Mouse (Mus musculus): Measurements from ENCODE around the gene Ovca2.
A peak's percentile ranks its signal among the peaks of the same experiment; 100 is the strongest.

Ovca2 gene

DNA sequence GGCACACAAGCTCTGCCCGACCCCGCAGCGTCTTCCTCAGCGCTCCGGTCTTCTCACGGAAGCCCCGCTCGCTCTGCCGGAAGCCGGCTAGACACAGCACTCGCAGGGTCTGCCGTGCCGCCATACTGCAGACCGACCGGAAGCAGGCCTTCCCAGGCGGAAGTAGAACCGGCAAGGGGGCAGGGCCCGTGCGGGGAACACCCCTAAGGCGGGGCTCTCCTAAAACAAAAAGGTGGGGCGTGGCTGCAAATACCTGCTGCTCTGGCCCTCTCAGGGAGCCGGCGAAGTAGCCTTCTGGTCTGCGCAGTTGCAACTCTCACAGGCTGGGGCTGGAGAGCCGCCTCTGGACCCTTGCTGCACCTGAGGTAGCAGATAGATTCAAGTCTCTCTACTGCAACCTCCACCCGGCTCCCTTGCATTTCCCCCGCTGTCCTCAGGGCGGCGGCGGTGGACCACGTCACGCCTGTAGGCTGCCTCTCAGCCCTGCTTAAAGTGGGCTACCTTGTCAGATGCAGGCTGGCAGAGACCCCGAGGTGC is at the start of gene Ovca2:
Gene Ovca2, minus strand, starts transcription at position 164 of the 537 bp plus-strand sequence.
- DNase-seq (ENCODE audit: low read depth) = peak; percentile 92

DNA sequence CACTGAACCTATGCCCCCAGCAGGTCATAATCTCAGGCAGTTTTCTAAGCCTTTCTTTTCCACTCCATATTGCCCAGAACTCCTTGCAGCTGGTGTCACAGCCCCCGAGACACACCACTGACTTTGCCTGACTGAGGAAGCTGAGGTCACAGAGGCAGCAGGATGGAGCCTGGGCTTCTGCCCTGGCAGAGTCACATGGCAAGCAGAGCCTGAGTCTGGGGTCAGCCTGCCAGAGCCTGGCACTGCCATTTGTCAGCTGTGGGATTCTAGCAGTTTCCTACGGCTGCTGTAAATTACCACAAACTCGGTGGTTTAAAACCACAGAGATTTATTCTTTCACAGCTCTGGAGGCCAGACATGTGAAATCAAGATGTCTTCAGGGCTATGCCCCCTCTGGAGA is 49.0 kb upstream of the Ovca2 start:
- DNase-seq (ENCODE audit: low read depth) = no peak

DNA sequence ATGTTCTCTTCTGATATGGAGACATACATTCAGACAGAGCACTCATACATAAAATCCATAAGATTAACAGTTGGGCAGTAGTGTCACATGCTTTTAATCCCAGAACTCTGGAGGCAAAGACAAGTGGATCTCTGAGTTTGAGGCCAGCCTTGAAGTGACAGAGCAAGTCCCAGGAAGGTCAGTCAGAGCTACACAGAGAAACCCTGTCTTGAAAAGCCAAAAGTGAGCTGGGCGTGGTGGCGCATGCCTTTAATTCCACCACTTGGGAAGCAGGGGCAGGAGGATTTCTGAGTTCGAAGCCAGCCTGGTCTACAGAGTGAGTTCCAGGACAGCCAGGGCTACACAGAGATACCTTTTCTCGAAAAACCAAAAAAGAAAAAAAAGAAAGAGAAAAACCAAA is 46.2 kb upstream of the Ovca2 start:
- DNase-seq (ENCODE audit: low read depth) = no peak

DNA sequence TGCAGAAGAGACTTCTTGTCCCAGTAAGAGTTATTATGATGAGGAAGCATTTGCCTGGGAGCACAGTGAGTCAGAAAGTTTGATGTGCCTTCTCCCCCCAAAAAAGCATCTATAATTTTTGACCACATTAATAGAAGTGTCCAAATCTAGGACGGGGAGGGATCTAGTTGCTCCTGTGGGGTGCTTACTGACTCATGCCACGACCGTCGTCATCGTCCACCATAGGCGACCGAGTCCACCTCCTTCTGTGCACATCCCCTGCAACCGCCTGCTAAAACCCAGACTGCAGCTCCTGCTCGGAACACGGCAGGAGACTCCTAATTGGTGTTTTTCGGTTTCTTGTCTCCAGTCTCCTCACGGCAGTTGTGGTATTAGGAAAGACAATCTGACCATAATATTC is 45.4 kb upstream of the Ovca2 start:
- DNase-seq (ENCODE audit: low read depth) = no peak

DNA sequence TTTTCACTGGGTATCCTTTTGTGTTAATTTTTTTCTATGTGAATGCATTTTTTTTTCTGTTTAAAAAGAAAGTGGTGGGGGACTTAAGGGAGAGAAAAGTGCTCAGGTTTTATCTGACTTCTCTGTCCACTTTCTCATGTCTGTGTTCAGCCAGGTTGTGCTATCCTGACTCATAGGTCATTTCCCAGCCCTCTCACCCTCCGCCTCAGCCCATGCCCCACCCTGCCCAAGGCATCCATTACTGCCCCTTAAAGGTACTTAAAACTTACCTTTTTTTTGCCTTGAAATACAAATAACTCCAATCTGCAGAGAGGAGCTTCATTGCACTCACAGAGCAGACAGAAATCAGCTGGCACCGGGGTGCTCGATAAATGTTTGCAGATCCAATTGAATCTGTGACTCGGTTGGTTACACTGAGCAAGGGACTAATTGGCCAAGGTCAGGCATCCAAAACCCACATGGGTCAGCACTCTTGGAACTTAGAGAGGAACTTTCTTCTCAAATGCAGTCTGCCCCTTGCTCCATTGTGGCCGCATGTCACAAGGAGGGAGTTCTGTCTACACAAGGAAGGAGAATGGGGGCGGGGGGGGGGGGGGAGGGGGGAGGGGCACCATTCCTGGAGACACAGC is 42.0 kb upstream of the Ovca2 start:
- DNase-seq (ENCODE audit: low read depth) = no peak

DNA sequence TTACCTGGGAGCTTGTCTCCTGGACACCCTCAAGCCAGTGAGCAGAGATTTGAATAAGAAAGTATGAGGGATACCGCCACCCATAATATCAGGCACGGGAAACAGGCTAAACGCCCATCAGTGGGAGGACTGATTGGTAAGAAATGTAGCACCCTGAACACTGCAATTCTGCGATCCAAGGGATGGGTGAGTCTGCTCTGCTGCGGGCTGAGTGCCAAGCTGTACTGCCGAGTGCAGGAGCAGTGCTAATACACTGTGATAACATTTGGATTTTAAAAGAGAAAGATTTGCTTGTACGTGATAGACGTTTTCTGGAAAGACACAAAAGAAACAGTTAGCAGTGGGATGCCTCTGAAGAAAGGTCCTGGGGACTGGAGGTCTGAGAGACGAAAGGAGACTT is 41.5 kb upstream of the Ovca2 start:
- peak; percentile 57 for DNase-seq (ENCODE audit: low read depth)

DNA sequence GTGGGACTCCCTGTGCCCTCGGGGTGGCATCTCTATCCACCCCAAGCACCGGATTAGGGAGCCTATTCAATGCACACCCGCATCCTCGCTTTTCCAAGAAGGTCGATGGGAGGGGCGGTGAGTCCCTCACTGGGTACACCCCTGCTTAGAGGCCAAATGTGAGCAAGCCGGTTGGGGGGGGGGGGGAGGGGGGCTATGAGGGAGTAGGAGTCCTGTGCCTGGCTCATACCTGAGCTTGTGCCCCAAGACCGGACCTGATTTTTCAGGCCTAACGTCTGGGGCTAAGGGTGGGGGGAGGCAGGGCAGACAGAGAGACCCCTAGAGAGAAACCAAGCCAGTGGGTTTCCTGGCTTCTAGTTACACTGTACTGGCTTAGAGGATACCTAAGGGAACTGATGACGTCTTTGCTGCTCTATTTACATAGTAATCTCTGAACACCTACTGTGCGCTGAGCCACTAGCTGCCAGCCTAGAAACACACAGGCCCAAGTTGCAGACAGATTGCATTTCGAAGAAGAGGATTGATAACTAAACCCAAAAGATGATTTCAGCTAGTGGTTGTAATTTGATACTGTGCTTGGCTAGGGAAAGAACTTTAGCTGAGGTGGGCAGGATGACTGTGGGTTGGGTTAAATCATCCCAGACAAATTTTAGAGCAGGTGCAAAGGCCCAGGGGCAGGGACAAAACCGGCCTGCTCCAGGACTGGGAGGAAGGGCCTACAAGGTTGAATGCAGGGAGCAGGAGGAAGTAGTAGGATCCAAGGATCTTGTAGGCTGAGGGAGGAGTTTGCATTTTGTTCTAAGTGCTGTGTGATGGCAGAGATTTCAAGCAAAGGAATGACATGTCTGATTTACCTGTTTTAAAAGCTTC is 35.7 kb upstream of the Ovca2 start:
- DNase-seq (ENCODE audit: low read depth) = no peak

DNA sequence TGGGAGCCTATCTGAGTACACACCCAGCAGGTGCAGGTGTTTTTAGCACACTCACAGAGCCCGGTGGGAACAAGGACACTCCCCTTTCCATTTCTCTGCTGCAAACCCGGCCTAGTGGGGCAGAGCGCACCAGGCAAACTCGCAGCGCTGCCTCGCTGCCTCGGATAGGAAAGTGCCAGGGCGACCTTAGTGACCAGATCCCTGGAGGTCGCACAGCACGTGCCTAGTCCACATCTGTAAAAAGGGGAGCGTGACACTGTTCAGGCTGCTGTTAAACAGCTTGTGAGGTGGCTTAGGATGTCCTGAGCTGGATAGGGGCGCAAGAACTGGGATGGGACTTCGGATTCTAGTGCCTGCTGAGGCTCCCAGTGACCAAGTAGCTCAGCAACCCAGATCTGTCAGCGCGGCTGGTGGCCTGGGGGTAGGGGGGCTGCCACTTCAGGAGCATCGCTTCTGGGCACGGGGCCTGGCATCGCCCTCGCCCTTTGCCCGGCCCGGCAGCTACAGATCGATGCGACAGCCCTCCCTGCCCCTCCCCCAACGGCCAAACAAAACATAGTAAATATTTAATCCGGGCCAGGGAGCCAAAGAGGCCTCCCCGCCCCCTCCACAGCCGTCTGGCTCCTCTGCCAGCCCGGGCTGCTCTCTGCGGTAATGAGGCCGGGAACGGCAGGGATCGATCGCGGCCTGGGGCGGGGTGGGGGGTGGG is 34.9 kb upstream of the Ovca2 start:
- DNase-seq (ENCODE audit: low read depth) = no peak

DNA sequence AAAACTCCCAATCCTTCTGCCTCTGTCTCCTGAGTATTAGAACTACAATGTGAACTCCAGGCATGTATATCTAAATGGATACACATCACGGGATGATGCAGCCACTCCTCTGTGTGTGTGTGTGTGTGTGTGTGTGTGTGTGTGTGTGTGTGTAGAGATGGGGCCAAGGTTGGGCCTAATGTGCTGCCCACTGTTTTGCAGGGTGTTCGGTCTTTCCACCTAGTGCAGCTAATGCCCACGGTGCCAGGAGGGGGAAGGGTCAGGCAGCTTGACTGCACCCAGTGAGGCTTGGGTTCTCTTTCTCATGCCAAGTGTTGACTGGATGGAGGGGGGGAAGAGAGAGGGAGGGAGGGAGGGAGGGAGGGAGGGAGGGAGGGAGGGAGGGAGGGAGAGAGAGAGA is 34.2 kb upstream of the Ovca2 start:
- DNase-seq (ENCODE audit: low read depth) = no peak

DNA sequence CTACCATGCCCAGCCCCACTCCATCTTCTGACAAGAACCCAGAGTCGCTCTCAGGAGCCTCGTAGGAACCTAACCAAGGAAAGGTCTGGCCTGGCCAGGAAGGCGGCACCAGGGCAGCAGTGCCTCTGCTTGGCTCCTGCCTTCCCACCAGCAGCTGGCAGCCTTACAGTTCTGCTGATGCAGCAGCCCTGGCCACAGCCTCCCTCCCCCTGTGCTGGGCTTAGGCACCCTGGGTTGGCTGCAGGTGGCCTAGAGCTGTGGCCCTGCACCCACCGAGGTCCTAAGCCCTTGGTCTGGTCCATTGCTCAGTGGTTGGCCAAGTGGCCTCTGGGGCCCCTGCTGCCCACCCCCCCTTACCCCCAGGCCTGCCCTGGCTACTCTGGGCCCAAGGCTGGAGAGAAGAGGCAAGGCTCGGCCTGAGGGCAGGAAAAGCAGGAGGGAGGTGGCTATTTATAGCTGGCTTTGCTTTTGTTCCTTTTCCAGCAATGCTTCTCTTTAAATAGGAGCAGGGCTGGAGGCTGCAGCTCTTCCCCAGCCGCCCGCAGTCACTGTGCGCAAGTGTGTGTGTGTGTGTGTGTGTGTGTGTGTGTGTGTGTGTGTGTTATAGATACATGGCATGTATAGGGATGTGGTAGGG is 33.5 kb upstream of the Ovca2 start:
- peak; percentile 46 for DNase-seq (ENCODE audit: low read depth)

DNA sequence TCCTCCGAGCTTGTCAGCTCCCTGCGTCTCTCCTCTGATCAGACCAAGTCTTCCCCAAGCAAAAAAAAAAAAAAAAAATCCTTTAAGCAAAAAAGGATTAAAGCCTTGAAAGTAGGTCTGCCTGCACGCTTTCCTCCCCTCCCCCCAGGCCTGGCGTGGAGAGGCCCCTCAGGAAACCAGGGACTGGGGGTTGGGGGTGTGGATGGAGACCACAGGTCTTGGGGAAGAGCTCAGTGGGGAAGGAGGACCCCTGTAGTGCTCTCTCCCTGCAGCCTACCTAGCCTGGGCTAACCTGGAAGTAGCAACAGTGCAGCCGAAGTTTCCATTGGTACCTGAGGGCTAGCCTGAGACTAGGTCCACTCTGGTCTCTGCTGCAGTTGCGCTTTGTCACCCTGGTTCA is 32.1 kb upstream of the Ovca2 start:
- no peak for DNase-seq (ENCODE audit: low read depth)

DNA sequence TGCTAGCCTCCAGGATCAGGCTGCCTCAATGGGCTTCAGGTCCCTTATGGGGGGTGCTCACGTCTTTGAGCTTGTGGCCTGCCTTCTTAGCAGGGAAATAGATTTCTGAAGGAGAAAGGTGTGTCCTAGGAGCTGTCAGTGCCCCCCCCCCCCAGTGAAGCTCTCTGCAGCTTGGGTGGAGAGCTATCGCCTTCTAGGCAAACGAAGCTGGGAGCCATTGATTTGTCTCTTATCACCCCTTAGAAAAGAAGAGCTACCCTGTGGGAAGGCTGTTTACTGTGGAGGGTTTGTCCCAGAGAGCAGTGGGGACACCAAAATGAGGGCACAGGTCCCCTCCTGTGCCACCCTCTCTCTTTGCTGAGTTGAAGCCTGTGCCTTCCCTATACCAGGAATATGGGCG is 31.5 kb upstream of the Ovca2 start:
- DNase-seq (ENCODE audit: low read depth) = no peak

DNA sequence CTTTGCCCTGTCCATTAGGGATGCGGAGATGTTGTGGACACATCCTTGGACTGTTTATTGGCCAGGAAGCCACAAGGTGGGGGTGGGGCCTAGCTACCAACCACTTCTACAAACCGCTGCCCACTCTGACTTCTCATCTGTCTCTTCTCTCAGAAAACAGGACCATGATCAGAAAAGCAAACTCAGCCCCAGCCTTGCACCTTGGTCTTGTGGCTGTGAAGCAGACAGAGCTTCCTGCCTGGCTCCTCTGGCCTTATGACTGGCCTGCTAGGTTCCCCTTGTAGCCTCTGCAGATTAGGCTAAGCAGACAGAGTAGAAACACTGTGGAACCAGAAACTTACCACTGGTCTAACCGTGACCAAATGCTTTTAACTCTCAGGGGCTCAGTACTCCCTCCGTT is 30.7 kb upstream of the Ovca2 start:
- DNase-seq (ENCODE audit: low read depth) = no peak

DNA sequence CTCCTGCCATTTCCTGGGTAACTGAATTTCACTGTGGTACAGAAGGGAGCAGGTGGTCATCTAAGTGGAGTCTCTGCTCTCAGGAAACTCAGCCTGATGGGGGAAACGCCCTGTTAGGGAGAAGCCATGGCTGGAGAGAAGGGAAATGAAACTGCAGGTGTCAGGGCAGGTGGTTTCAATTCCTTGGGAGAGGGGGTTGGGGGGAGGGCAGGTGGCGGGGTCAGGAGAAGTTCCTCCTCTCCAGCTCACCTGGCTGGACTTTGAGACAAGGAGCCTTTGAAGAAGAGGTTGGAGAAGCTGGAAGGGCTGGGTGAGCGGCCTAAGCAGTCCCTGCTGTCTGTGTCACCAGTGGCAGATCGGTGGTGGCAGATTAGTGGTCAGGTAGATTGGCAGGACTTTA is 27.7 kb upstream of the Ovca2 start:
- DNase-seq (ENCODE audit: low read depth) = no peak

DNA sequence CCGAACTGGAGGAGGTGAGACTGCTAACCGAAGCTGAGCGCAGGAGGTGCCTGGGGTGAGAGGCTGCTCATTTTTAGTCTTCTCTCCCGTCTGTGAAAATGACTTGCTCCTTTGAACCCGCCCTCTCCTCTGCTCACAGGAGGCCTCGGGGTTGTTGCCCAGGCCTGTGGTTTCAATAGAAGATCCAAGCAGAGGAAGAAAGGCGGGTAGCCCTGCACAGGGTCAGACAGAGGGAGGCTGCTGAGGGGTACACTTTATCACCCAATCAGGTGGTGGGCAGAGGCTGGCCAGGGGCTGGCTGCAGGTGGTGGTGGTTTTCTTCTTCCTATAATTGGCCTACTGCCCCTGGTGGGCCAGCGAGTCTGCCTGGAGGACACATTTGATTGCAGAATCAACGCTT is 25.8 kb upstream of the Ovca2 start:
- no peak for DNase-seq (ENCODE audit: low read depth)

DNA sequence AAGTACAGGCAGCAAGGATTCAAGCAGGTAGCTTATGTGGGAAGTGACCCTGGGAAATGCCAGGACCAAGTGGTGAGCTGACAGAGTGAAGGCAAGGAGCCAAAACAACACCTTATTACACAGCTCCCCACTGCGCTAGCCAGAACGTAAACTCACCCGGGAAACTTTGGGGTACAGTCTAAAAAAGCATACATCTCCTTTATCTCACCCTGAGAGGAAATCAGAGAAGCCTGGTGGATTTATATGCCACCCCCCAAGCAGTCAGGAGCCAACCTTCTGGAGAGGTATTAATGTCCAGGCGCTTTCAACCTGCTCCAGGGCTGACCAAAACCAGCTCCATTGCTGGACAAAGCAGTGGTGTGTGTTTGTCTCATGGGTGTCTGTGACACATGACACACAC is 25.3 kb upstream of the Ovca2 start:
- no peak for DNase-seq (ENCODE audit: low read depth)

DNA sequence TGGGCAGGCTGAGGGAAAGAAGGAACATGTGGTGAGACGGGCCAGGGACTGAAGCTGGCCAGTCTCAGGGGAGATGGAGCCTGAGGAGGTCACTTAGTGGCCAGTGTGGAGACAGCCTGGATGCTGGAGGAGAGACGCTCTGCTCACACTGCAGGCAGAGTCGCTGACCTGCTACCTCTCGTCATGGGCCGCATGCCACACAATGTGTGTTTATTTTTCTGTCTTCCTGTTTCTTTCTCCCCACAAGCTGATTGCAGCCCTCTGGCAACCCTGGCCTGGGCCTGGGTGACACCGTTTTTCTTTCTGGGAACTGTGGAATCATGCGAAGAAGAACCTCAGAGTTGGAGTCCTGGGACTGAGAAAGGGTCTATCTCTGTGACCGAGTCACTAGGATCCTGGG is 23.1 kb upstream of the Ovca2 start:
- no peak for DNase-seq (ENCODE audit: low read depth)

DNA sequence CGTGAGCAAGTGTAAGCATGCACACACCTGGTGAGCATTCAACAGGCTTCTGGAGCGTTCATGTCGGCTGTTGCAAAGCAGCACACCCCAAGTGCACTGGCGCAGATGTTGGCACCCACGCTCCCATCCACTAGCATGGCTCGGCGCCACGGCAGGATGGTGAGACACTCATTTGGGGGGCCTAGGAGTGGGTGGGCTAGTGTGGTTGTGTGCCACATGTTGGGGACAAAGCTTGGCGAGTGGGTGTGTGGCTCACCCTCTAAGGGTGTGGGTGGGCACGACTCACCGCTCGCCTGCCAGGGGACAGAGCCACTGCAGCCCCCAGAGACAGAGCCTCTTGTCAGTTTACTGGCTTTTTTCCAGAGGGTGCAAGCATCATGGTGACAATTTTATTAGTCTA is 22.3 kb upstream of the Ovca2 start:
- no peak for DNase-seq (ENCODE audit: low read depth)

DNA sequence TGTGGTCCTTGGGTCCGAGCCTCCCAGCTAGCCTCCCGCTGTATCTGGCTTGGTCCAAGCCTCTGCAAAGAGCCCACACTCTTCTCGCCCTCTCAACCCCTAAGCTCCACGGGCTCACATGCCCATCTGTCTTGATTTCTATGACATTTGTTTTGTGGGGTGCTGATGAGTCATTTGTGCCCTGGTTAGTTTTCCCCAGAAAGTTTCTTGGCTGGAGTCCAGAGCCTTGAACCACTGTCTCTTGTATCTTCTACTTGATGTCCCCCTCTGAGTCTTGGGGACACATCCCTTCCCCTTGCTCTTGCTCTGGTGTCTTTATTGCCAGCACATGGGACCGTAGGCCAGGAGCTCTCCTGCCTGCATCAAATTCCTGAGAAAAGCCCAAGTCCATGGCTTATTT is 21.3 kb upstream of the Ovca2 start:
- peak; percentile 51 for DNase-seq (ENCODE audit: low read depth)

DNA sequence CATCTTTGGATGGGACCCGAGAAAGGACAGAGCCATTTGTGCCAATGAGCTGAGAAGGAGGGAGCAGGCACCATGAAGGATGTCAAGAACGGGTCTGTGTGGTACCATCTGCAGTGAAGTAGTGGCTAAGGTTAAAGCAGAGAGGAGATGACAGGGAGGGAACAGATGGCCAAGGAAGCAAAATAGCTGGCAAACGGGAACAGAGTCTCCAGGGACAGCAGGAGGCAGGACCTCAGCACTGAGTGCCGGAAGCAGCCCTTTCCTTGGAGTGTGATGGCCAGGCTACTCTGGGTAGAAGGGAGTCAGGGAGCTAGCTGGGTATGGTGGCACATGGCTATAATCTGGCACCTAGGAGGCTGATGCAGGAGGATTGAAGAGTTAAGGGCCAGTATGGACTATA is 20.2 kb upstream of the Ovca2 start:
- no peak for DNase-seq (ENCODE audit: low read depth)

DNA sequence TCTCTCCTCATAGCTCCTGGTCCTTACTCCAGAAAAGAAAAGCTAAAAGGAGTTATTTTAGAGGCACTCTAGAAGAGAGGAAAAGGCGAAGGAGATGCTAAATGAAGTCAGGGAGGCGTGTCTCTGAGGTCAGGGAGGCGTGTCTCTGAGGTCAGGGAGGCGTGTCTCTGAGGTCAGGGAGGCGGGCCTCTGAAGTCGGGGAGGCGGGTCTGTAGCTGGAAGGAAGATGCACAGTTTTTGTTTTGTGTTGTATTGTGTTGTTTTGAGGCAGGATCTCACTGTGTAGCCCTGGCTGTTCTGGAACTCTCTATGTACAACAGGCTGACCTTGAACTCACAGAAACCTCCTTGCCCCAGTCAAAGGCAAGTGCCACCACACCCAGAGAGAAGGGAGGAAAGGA is 19.3 kb upstream of the Ovca2 start:
- no peak for DNase-seq (ENCODE audit: low read depth)

DNA sequence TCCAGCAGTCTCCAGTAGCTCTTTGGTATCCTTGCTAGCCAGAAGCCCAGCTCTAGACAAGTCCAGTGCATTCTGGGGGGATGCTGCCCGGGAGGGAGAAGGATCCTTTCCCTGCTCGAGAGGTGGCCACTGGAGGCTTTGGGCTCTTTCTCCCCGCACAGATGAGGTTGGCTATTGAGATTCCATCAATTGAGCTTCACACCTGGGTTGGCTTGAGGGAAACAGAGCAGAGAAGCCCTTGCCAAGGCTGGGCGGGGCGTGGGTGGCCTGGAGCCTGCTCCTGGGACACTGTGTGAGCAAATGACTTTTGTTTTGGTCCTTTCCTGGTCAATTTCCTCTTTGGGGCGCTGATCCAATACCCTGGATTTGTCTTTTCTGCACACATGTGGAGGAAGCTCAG is 17.5 kb upstream of the Ovca2 start:
- DNase-seq (ENCODE audit: low read depth) = no peak

Data from NIH3T3 (cell line).